Comparison of ENCODE assay signal across 29 mouse cellular contexts in the genomic region with DNA sequence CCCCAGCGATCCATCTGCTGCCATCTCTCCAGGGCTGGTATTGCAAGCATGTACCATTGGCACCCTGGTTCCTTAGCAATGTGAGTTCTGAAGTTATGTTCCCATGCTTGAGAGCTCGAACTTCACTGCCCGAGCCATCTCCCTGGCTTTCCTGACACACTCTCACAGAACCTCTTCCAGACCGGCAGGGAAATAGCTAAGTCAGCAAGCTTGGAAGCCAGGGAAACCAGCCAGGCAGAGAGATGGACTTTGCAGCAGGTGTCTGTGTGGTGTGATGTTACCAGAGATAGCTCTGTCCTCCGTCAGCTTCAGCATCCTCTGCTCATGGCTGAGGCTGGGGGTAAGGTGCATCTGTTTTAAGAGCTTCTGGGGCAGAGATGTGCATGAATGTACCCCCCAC. TPM values are rescaled to one million over a fixed set of nuclear protein-coding genes. Genes with fewer than 3 reads are reported as not detected.
"Had no signal": no experiment of that assay in that cellular context is flagged by ENCODE, and none has a peak within 500 bp of the region (broad histone marks: within the 10 kb centered on the region; RNA-seq: fewer than 3 reads in every experiment).

No protein-coding gene starts in this region.

- DNase-seq: heart, adult 2 months; heart, postnatal 14 days; heart, postnatal 36 days; kidney, adult 18-20 months; kidney, postnatal 10 days; liver; liver, embryonic 13.5 days; liver, postnatal 0 days; lung, adult 2 months had no signal

- ATAC-seq: forebrain, embryonic 16.5 days; hindbrain, embryonic 16.5 days; inflammation-experienced regulatory T-cells, adult 6 months; intestine, embryonic 15.5 days; intestine, postnatal 0 days; liver, postnatal 0 days had no signal

- H3K4me3 ChIP-seq: heart, adult 2 months; heart, embryonic 13.5 days; heart, embryonic 15.5 days; hindbrain, embryonic 10.5 days; hindbrain, embryonic 12.5 days; intestine, embryonic 15.5 days; kidney, embryonic 15.5 days; layer of hippocampus, adult 2 months; left cerebral cortex, adult 2 months; limb, embryonic 10.5 days; limb, embryonic 12.5 days; liver, embryonic 13.5 days; liver, embryonic 15.5 days had no signal

- H3K27me3 ChIP-seq: heart, embryonic 13.5 days; heart, embryonic 15.5 days; hindbrain, embryonic 12.5 days; intestine, embryonic 15.5 days; kidney, embryonic 15.5 days; limb, embryonic 12.5 days; liver, embryonic 13.5 days; liver, embryonic 15.5 days had no signal

- H3K9ac ChIP-seq: heart, embryonic 13.5 days; heart, embryonic 15.5 days; hindbrain, embryonic 12.5 days; hindbrain, embryonic 14.5 days; intestine, embryonic 15.5 days; kidney, embryonic 15.5 days; limb, embryonic 12.5 days; liver, embryonic 13.5 days; liver, embryonic 15.5 days; liver, postnatal 0 days had no signal

- H3K9me3 ChIP-seq: heart, embryonic 13.5 days; heart, embryonic 15.5 days; hindbrain, embryonic 10.5 days; hindbrain, embryonic 12.5 days; intestine, embryonic 15.5 days; kidney, embryonic 15.5 days; limb, embryonic 10.5 days; limb, embryonic 12.5 days; liver, embryonic 13.5 days; liver, embryonic 15.5 days had no signal

- H3K4me1 ChIP-seq: hindbrain, embryonic 12.5 days; kidney, embryonic 15.5 days; limb, embryonic 10.5 days; limb, embryonic 12.5 days had no signal

- H3K27ac ChIP-seq: heart, adult 2 months; heart, embryonic 13.5 days; heart, embryonic 15.5 days; hindbrain, embryonic 10.5 days; hindbrain, embryonic 12.5 days; hindbrain, embryonic 14.5 days; intestine, embryonic 15.5 days; kidney, embryonic 15.5 days; layer of hippocampus, adult 2 months; left cerebral cortex, adult 2 months; limb, embryonic 10.5 days; limb, embryonic 12.5 days; liver, embryonic 13.5 days; liver, embryonic 15.5 days had no signal

- H3K4me2 ChIP-seq: heart, embryonic 11.5 days; heart, embryonic 13.5 days; heart, embryonic 15.5 days; hindbrain, embryonic 12.5 days; hindbrain, embryonic 14.5 days; intestine, embryonic 15.5 days; kidney, embryonic 15.5 days; limb, embryonic 12.5 days; liver, embryonic 13.5 days; liver, embryonic 15.5 days had no signal

- H3K36me3 ChIP-seq: heart, embryonic 13.5 days; heart, embryonic 15.5 days; hindbrain, embryonic 10.5 days; hindbrain, embryonic 12.5 days; intestine, embryonic 15.5 days; kidney, embryonic 15.5 days; limb, embryonic 10.5 days; limb, embryonic 12.5 days; liver, embryonic 13.5 days; liver, embryonic 15.5 days had no signal

RNA-seq across cellular contexts. Expression of a gene that starts 41.1 kb away (rescaled TPM):
- total RNA-seq: gastrocnemius, adult 8-10 months; granulocyte monocyte progenitor cell, adult 5-6 weeks; left cerebral cortex, adult 2 months; left cerebral cortex, postnatal 36 days had no signal
- polyA plus RNA-seq: forebrain, embryonic 16.5 days; hindbrain, embryonic 14.5 days; inflammation-experienced regulatory T-cells, adult 6 months; limb, embryonic 10.5 days; limb, embryonic 12.5 days had no signal
